Mouse (Mus musculus) CH12.LX (cell line): ENCODE results near the gene Myo1c. TPM values are rescaled to one million over a fixed set of nuclear protein-coding genes. Genes with fewer than 3 reads are reported as not detected.

Source experiments
- DNase-seq: peaks from one replicate; pipeline ENCODE4 v3.0.0-alpha.2; 2013; ENCODE audit errors: extremely low read depth
- H3K27ac ChIP-seq: 2 replicates; pipeline ENCODE4 v1.5.1; 2012; ENCODE audit warnings: low read depth, mild to moderate bottlenecking, control low read depth, moderate library complexity; ENCODE audit not compliant: insufficient read depth
- H3K27me3 ChIP-seq: replicated peaks from 2 replicates; pipeline ENCODE3; 2012; ENCODE audit warnings: inconsistent platforms
- H3K36me3 ChIP-seq, 2 experiments: replicated peaks in 1 of 2; 2 replicates each; pipeline versions ENCODE3 to v1.6.1; 2012; ENCODE audit warnings: inconsistent platforms in 1 of 2, low read length in 1 of 2, mild to moderate bottlenecking in 1 of 2, mixed read lengths in 1 of 2, moderate library complexity in 1 of 2; ENCODE audit not compliant: control insufficient read depth in 1 of 2, insufficient read depth in 1 of 2
- H3K4me1 ChIP-seq, 2 experiments: 2 replicates each; pipeline ENCODE4 v1.6.1; 2012; ENCODE audit warnings: inconsistent platforms in 1 of 2, moderate library complexity in 1 of 2; ENCODE audit not compliant: insufficient read depth in 2 of 2, control insufficient read depth in 1 of 2
- H3K4me2 ChIP-seq: 2 replicates; pipeline ENCODE4 v1.6.1; 2012; ENCODE audit warnings: low read depth, mild to moderate bottlenecking, control low read depth; ENCODE audit not compliant: poor library complexity, insufficient read depth, severe bottlenecking
- H3K4me3 ChIP-seq, 3 experiments: fragments of 150-350 bp in 1 of 3; sonication (generic) in 1 of 3; replicated peaks in 1 of 3; 2 replicates each; pipeline versions ENCODE3 to v1.5.1; 2011 to 2012; ENCODE audit warnings: low read depth in 2 of 3, low read length in 2 of 3, mild to moderate bottlenecking in 2 of 3, moderate library complexity in 2 of 3, control low read depth in 1 of 3, improper control_type of control experiment in 1 of 3, inconsistent platforms in 1 of 3, mixed read lengths in 1 of 3; ENCODE audit not compliant: poor library complexity in 1 of 3
- H3K79me2 ChIP-seq: replicated peaks from 2 replicates; pipeline ENCODE4 v1.6.1; 2012; ENCODE audit warnings: mild to moderate bottlenecking, moderate library complexity; ENCODE audit not compliant: control insufficient read depth, poor library complexity, insufficient read depth, severe bottlenecking; ENCODE audit errors: extremely low read depth
- H3K9ac ChIP-seq: 2 replicates; pipeline ENCODE4 v1.6.1; 2012; ENCODE audit warnings: low read depth, mild to moderate bottlenecking, control low read depth, moderate library complexity; ENCODE audit not compliant: insufficient read depth
- H3K9me3 ChIP-seq: replicated peaks from 2 replicates; pipeline ENCODE3; 2012; ENCODE audit warnings: low read length, inconsistent platforms, mixed read lengths
- CHD1 ChIP-seq: IDR thresholded peaks from 2 replicates; pipeline ENCODE4 v1.6.1; 2012; ENCODE audit warnings: low read depth, low read length, improper control_type of control experiment, inconsistent platforms
- CHD2 ChIP-seq: IDR thresholded peaks from 2 replicates; pipeline ENCODE4 v1.6.1; 2011; ENCODE audit warnings: low read length, improper control_type of control experiment
- CTCF ChIP-seq, 2 experiments: IDR thresholded peaks in 1 of 2; conservative IDR thresholded peaks in 1 of 2; 2 replicates each; pipeline ENCODE4 v1.5.1; 2011 to 2012; ENCODE audit warnings: low read depth in 2 of 2, low read length in 2 of 2, improper control_type of control experiment in 1 of 2, inconsistent platforms in 1 of 2, mild to moderate bottlenecking in 1 of 2, moderate library complexity in 1 of 2
- E2F4 ChIP-seq: IDR thresholded peaks from 2 replicates; pipeline ENCODE4 v1.6.1; 2011; ENCODE audit warnings: low read depth, low read length, improper control_type of control experiment; ENCODE audit not compliant: insufficient replicate concordance
- EP300 ChIP-seq: IDR thresholded peaks from 2 replicates; pipeline ENCODE4 v1.6.1; 2011; ENCODE audit warnings: low read length, improper control_type of control experiment
- ETS1 ChIP-seq: conservative IDR thresholded peaks from 2 replicates; pipeline ENCODE4 v1.6.1; 2012; ENCODE audit warnings: low read depth, mild to moderate bottlenecking, inconsistent platforms, low read length, improper control_type of control experiment, moderate library complexity
- GABPA ChIP-seq: IDR thresholded peaks from 2 replicates; pipeline ENCODE4 v1.6.1; 2012; ENCODE audit warnings: low read depth, low read length, improper control_type of control experiment, inconsistent platforms; ENCODE audit not compliant: insufficient replicate concordance
- HCFC1 ChIP-seq: IDR thresholded peaks from 2 replicates; pipeline ENCODE4 v1.6.1; 2012; ENCODE audit warnings: low read depth, mild to moderate bottlenecking, inconsistent platforms, low read length, improper control_type of control experiment
- IRF4 ChIP-seq: IDR thresholded peaks from 2 replicates; pipeline ENCODE4 v1.6.1; 2014; ENCODE audit warnings: low read depth, mild to moderate bottlenecking, inconsistent platforms, low read length, improper control_type of control experiment
- JUN ChIP-seq: IDR thresholded peaks from 2 replicates; pipeline ENCODE4 v1.6.1; 2011; ENCODE audit warnings: low read depth, mild to moderate bottlenecking, low read length, improper control_type of control experiment, moderate library complexity; ENCODE audit not compliant: insufficient read depth
- KAT2A ChIP-seq: IDR thresholded peaks from 2 replicates; pipeline ENCODE4 v1.6.1; 2012; ENCODE audit warnings: low read length, improper control_type of control experiment, inconsistent platforms; ENCODE audit not compliant: insufficient replicate concordance
- MAFK ChIP-seq: IDR thresholded peaks from 2 replicates; pipeline ENCODE4 v1.6.1; 2011; ENCODE audit warnings: low read length, improper control_type of control experiment; ENCODE audit not compliant: insufficient replicate concordance
- MAX ChIP-seq: IDR thresholded peaks from 2 replicates; pipeline ENCODE4 v1.6.1; 2011; ENCODE audit warnings: low read length, improper control_type of control experiment
- MAZ ChIP-seq: IDR thresholded peaks from 2 replicates; pipeline ENCODE4 v1.6.1; 2012; ENCODE audit warnings: low read depth, mild to moderate bottlenecking, inconsistent platforms, low read length, improper control_type of control experiment, moderate library complexity
- MEF2A ChIP-seq: IDR thresholded peaks from 2 replicates; pipeline ENCODE4 v1.6.1; 2014; ENCODE audit warnings: low read depth, mild to moderate bottlenecking, inconsistent platforms, low read length, improper control_type of control experiment, borderline replicate concordance
- MXI1 ChIP-seq: IDR thresholded peaks from 2 replicates; pipeline ENCODE4 v1.6.1; 2011; ENCODE audit warnings: mild to moderate bottlenecking, low read depth, low read length, improper control_type of control experiment
- NELFE ChIP-seq: IDR thresholded peaks from 2 replicates; pipeline ENCODE4 v1.6.1; 2011; ENCODE audit warnings: low read depth, low read length, improper control_type of control experiment
- NRF1 ChIP-seq: IDR thresholded peaks from 2 replicates; pipeline ENCODE4 v1.6.1; 2014; ENCODE audit warnings: low read depth, mild to moderate bottlenecking, inconsistent platforms, low read length, improper control_type of control experiment, moderate library complexity
- PAX5 ChIP-seq: IDR thresholded peaks from 2 replicates; pipeline ENCODE4 v1.6.1; 2012; ENCODE audit warnings: low read length, inconsistent platforms, mixed read lengths
- POLR2A ChIP-seq: IDR thresholded peaks from 2 replicates; pipeline ENCODE4 v1.6.1; 2011; ENCODE audit warnings: low read depth, mild to moderate bottlenecking, improper control_type of control experiment, low read length
- RCOR1 ChIP-seq: conservative IDR thresholded peaks from 2 replicates; pipeline ENCODE4 v1.6.1; 2012; ENCODE audit warnings: low read depth, mild to moderate bottlenecking, inconsistent platforms, low read length, improper control_type of control experiment
- SIN3A ChIP-seq: IDR thresholded peaks from 2 replicates; pipeline ENCODE4 v1.6.1; 2012; ENCODE audit warnings: low read length, improper control_type of control experiment, inconsistent platforms
- SMC3 ChIP-seq: IDR thresholded peaks from 2 replicates; pipeline ENCODE4 v1.6.1; 2011; ENCODE audit warnings: low read depth, low read length, improper control_type of control experiment
- TBP ChIP-seq: conservative IDR thresholded peaks from 2 replicates; pipeline ENCODE4 v1.6.1; 2011; ENCODE audit warnings: low read depth, low read length, improper control_type of control experiment
- TCF12 ChIP-seq: IDR thresholded peaks from 2 replicates; pipeline ENCODE4 v1.6.1; 2014; ENCODE audit warnings: low read depth, mild to moderate bottlenecking, inconsistent platforms, low read length, improper control_type of control experiment
- UBTF ChIP-seq: IDR thresholded peaks from 2 replicates; pipeline ENCODE4 v1.6.1; 2012; ENCODE audit warnings: low read depth, mild to moderate bottlenecking, inconsistent platforms, low read length, improper control_type of control experiment, moderate library complexity
- USF1 ChIP-seq: IDR thresholded peaks from 2 replicates; pipeline ENCODE4 v1.6.1; 2014; ENCODE audit warnings: low read depth, mild to moderate bottlenecking, inconsistent platforms, low read length, improper control_type of control experiment
- USF2 ChIP-seq: conservative IDR thresholded peaks from 2 replicates; pipeline ENCODE4 v1.6.1; 2011; ENCODE audit warnings: low read depth, low read length, improper control_type of control experiment
- ZC3H11A ChIP-seq: IDR thresholded peaks from 2 replicates; pipeline ENCODE4 v1.6.1; 2012; ENCODE audit warnings: low read depth, mild to moderate bottlenecking, inconsistent platforms, low read length, improper control_type of control experiment
- ZKSCAN1 ChIP-seq: IDR thresholded peaks from 2 replicates; pipeline ENCODE4 v1.6.1; 2012; ENCODE audit warnings: low read depth, inconsistent platforms, low read length, improper control_type of control experiment, borderline replicate concordance
- ZMIZ1 ChIP-seq: IDR thresholded peaks from 2 replicates; pipeline ENCODE4 v1.6.1; 2012; ENCODE audit warnings: low read depth, mild to moderate bottlenecking, inconsistent platforms, low read length, improper control_type of control experiment
- ZNF384 ChIP-seq: IDR thresholded peaks from 2 replicates; pipeline ENCODE4 v1.6.1; 2012; ENCODE audit warnings: low read depth, low read length, improper control_type of control experiment, inconsistent platforms
- dilution Hi-C: fragments of 300-500 bp; cut with MboI; formaldehyde crosslinking; loops from 2 replicates; pipeline ENCODE4 v1.14.3; 2020; ENCODE audit warnings: low sequenced_read_pairs; ENCODE audit not compliant: extremely low pct_unique_long_range_greater_than_20kb, extremely low pct_ligation_motif_present
- in situ Hi-C: fragments of 300-500 bp; cut with MboI; formaldehyde crosslinking; loops from 3 replicates; pipeline ENCODE4 v1.14.3; 2019; ENCODE audit warnings: low sequenced_read_pairs, low pct_ligation_motif_present, low pct_unique_long_range_greater_than_20kb, mixed read lengths
- polyA plus RNA-seq: library from polyadenylated mRNA; unstranded; fragments of >175 nt; gene quantifications from 2 replicates; pipeline ENCODE4 v1.2.1, GENCODE M21; 2012; ENCODE audit warnings: low read depth; ENCODE audit not compliant: insufficient read length
- total RNA-seq, 2 experiments: library from RNA; depleted of rRNA; stranded (reverse); fragments of 300-350 nt in 1 of 2; fragments of >200 nt in 1 of 2; gene quantifications; 2 replicates each; pipeline ENCODE4 v1.2.3; 2012 to 2014

Gene Myo1c
- total and polyA plus RNA-seq, 3 experiments, result 21.9 to 52.0 (median 41.1) TPM

- Histone ChIP-seq H3K79me2 (peaks cover 5% of the 10 kb centered on the region; the same call in 1 of the 2 replicates), H3K4me3 (no peak overlapping the region), H3K9me3 (peaks cover 3% of the 10 kb centered on the region), H3K27ac (no peak overlapping the region), H3K4me1 (peaks cover 0 to 5% of the 10 kb centered on the region in 2 experiments; a peak in 1 of 4 replicates), H3K9ac (no peak overlapping the region), H3K36me3 (peaks cover 47 to 83% of the 10 kb centered on the region in 2 experiments), H3K27me3 (no peaks in the 10 kb centered on the region), H3K4me2 (no peak overlapping the region)
- DNase-seq, result no peak
- dilution Hi-C loops, result no loop called here
- TF ChIP-seq NRF1 (no peak), ETS1 (no peak), E2F4 (no peak)
- TF ChIP-seq, all 38 proteins: peak for 0
- in situ Hi-C loops, result no loop called here
Observed at GRCm38 (mm10) chr11:75703748-75704147, 53.4 kb downstream of the Myo1c start.

GRCm38 (mm10) chr11:75713949-75714348, 63.6 kb downstream of the Myo1c start:
- H3K9me3 ChIP-seq, result no peaks in the 10 kb centered on the region
- dilution Hi-C loops, result no loop called here
- peak; percentile 60 for DNase-seq
- TF ChIP-seq IRF4 (peak; percentile 51; the same call in 1 of the 2 replicates), HCFC1 (no peak), CTCF (conservative IDR thresholded peaks at IDR 0.05 in 1 of 2, IDR thresholded peaks at IDR 0.05 in 1 of 2; ENCODE audit: low read depth in 2 of 2, low read length in 2 of 2) (peak; percentile 74 to 98), KAT2A (no peak), MAFK (no peak), JUN (peak; percentile 22; the same call in 1 of the 2 replicates), USF2 (no peak), SMC3 (peak; percentile 93), MEF2A (0 out of 2 replicates have a peak, but pooled peaks have one; percentile 17), E2F4 (peak; percentile 84; the same call in 1 of the 2 replicates), NRF1 (no peak), PAX5 (no peak), MAX (0 out of 2 replicates have a peak, but pooled peaks have one; percentile 22), ETS1 (no peak), NELFE (peak; percentile 65; the same call in 1 of the 2 replicates), CHD1 (no peak), ZKSCAN1 (no peak), SIN3A (peak; percentile 64; the same call in 1 of the 2 replicates), EP300 (0 out of 2 replicates have a peak, but pooled peaks have one; percentile 14), RCOR1 (0 out of 2 replicates have a peak, but pooled peaks have one; percentile 46), UBTF (no peak), MAZ (0 out of 2 replicates have a peak, but pooled peaks have one; percentile 56), USF1 (no peak; the same call in 1 of the 2 replicates), ZNF384 (peak; percentile 53), MXI1 (peak; percentile 46; the same call in 1 of the 2 replicates), TCF12 (no peak), POLR2A (no peak), TBP (no peak), ZMIZ1 (no peak), ZC3H11A (peak; percentile 88), GABPA (no peak), CHD2 (no peak)

More at GRCm38 (mm10) chr11:75713949-75714348, 63.6 kb downstream of the Myo1c start:
- Histone ChIP-seq H3K4me3 (no peak overlapping the region), H3K27me3 (no peaks in the 10 kb centered on the region), H3K9ac (no peak overlapping the region), H3K4me1 (no peaks in the 10 kb centered on the region), H3K27ac (no peak overlapping the region), H3K4me2 (no peak overlapping the region), H3K79me2 (no peaks in the 10 kb centered on the region), H3K36me3 (no peaks in the 10 kb centered on the region)
- in situ Hi-C loops, result loop anchor here (10.0 kb wide), 2 partner anchors 191 to 251 kb away; no protein-coding TSS in a partner anchor
